Mouse (Mus musculus) thymus, postnatal 25 days (tissue): Measurements from ENCODE around the gene 4931440F15Rik.

Experiments used
- DNase-seq: peaks from one replicate; pipeline ENCODE4 v3.0.0; 2022

Gene 4931440F15Rik

GRCm38 (mm10) chr11:29801432-29802427 lies 23.7 kb downstream of the 4931440F15Rik start:
- DNase-seq: no peak

GRCm38 (mm10) chr11:29799839-29800238 lies 25.6 kb downstream of the 4931440F15Rik start:
- no peak for DNase-seq

- DNase-seq: no peak
Measured at GRCm38 (mm10) chr11:29795106-29795505, 30.4 kb downstream of the 4931440F15Rik start.

GRCm38 (mm10) chr11:29794475-29794874 lies 31.0 kb downstream of the 4931440F15Rik start:
- no peak for DNase-seq

DNA sequence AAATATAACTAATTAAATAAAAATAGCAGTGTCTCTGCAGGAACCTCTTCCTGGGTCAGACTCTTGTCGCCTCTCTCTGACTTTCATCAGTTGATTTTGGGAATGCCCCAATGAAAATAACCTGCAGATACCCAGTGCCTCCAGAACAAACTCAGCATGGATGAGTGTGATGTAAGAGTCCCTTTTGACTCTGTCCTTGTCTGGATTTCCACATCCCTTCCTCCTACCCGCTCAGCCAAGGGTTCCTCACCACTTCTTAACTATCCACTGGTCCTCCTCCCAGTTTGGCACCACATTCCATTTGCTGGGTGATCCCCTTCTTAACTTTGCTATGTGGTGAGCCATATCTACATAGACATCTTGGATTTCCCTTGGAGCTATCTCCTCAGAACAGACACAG lies 34.7 kb downstream of the 4931440F15Rik start:
- DNase-seq: no peak

GRCm38 (mm10) chr11:29788921-29789638 lies 36.4 kb downstream of the 4931440F15Rik start:
- no peak for DNase-seq

- no peak for DNase-seq
Measured at GRCm38 (mm10) chr11:29788499-29788898, 37.0 kb downstream of the 4931440F15Rik start.

DNA sequence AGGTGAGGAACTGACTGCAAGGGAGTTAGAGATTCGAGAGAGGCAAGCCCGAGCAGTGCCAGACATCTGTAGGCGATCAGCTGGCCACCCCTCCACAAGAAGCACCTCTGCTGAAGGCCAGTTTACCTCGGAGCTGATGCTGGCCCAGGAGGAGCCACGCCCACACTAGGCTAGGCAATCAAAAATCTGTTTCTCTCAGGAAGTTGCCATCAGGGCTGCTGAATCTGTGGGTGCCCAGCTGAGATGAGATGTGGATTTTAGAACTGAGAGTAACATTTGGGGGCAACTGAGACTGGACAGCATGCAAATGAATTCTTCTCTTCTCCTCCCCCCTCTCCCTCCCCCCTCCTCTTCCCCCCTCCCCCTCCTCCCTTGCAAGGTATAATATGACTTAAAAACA lies 38.0 kb downstream of the 4931440F15Rik start:
- DNase-seq: no peak

GRCm38 (mm10) chr11:29786583-29787219 lies 38.8 kb downstream of the 4931440F15Rik start:
- no peak for DNase-seq

- no peak for DNase-seq
Measured at GRCm38 (mm10) chr11:29779409-29780026, 46.0 kb downstream of the 4931440F15Rik start.

DNA sequence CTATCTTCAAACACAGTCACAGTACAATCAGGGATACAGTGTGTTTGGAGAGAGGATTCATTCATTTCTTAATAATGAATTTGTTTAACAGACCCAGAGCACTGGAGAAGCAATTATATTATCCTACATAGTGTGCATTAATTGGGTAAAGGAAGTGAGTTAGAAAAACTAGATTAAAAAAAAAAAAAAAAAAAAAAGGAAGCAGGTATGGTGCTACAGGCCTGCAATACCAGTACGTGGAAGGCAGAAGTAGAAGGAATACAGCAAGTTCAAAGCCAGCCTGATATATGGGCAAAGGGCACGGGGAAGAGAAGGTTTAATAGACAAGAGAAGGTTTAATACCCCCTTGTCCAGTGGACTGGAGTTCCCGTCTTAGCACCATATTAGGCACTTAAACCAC lies 46.5 kb downstream of the 4931440F15Rik start:
- no peak for DNase-seq

GRCm38 (mm10) chr11:29777964-29778363 lies 47.5 kb downstream of the 4931440F15Rik start:
- DNase-seq: no peak

DNA sequence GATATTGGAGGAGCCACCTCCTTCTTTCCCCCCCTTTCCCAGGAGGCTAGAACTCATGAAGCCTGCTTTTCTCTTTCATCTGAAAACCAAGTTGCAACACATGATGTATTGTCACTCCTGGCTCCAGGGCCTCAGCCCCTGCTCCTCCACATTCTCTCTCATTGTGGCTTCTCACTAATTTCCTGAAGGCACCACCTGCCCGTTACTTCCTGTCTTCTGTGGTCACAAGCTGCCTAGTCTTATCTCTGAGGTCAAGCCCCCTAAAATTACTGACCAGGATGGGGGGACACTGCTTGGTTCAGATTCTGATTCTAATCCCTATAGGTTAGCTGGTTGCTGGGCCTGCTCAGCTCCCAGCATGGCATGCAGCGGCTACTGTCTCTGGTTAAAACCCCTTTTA lies 50.7 kb downstream of the 4931440F15Rik start:
- DNase-seq: no peak

DNA sequence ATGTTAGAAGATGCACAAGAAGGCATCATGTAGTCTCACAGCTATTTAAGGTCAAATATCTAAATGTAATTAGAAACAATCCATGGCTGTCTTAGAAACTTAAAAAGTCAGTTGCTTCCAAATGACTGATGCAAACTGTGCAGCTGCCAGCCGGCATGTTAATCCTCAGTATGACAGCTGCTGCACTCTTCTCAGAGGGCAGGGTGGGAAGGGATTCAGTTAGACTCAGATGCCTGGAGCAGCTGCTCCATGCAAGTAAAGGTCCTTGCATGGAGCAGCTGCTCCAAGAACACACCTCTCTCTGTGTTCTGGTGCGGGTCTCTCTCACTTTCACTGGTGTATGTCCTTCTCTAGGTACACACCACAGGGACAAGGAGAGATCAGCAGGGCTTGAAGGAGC lies 51.2 kb downstream of the 4931440F15Rik start:
- DNase-seq: no peak
